Mouse (Mus musculus): ENCODE measurements around the gene Rev1. TPM values are rescaled to one million over a fixed set of nuclear protein-coding genes. Genes with fewer than 3 reads are reported as not detected.

Rev1 gene
- polyA plus RNA-seq, 1 experiment from 2014 or later = 32.9 TPM

Other genes starting within 250 kb of the Rev1 start
- gene Mitd1, start 239.4 kb downstream of the Rev1 start, polyA plus RNA-seq (2016; fragmentation: Nextera tagmentation; extraction: Ambion mirVana) = 20.8 and 23.1 TPM in 2 replicates
- 245 and 251 TPM in 2 replicates for gene Mrpl30, start 239.3 kb downstream of the Rev1 start, polyA plus RNA-seq (2016; fragmentation: Nextera tagmentation; extraction: Ambion mirVana)
- gene Lyg2, start 213.3 kb downstream of the Rev1 start, polyA plus RNA-seq (2016; fragmentation: Nextera tagmentation; extraction: Ambion mirVana) = not detected in 2 replicates
- not detected in 2 replicates for gene Lyg1, start 172.0 kb downstream of the Rev1 start, polyA plus RNA-seq (2016; fragmentation: Nextera tagmentation; extraction: Ambion mirVana)
- 154 and 160 TPM in 2 replicates for gene Txndc9, start 131.9 kb downstream of the Rev1 start, polyA plus RNA-seq (2016; fragmentation: Nextera tagmentation; extraction: Ambion mirVana)
- 24.7 and 24.9 TPM in 2 replicates for gene Eif5b, start 131.8 kb downstream of the Rev1 start, polyA plus RNA-seq (2016; fragmentation: Nextera tagmentation; extraction: Ambion mirVana)

Measured in midbrain, embryonic 10.5 days (tissue).